Mouse (Mus musculus): Measurements from ENCODE around the gene Gm10722.
"Not testable (repeated sequence)": the region's sequence is repeated elsewhere in the genome, so short reads cannot be mapped to it uniquely, and the experiment has no call there.

DNA sequence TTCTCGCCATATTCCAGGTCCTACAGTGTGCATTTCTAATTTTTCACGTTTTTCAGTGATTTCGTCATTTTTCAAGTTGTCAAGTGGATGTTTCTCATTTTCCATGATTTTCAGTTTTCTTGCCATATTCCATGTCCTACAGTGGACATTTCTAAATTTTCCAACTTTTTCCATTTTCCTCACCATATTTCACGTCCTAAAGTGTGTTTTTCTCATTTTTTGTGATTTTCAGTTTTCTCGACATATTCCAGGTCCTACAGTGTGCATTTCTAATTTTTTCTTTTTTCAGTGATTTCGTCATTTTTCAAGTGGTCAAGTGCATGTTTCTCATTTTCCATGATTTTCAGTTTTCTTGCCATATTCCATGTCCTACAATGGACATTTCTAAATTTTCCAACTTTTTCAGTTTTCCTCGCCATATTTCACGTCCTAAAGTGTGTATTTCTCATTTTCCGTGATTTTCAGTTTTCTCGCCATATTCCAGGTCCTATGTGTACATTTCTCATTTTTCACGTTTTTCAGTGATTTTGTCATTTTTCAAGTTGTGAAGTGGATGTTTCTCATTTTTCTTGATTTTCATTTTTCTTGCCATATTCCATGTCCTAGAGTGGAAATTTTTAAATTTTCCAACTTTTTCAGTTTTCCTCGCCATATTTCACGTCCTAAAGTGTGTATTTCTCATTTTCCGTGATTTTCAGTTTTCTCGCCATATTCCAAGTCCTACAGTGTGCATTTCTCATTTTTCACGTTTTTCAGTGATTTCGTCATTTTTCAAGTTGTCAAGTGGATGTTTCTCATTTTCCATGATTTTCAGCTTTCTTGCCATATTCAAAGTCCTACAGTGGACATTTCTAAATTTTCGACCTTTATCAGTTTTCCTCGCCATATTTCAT lies 19.4 kb downstream of the Gm10722 start:
- TF ChIP-seq CTCF (IDR thresholded peaks at IDR 0.05; ENCODE audit: borderline replicate concordance, insufficient read depth, low read length); POLR2A (IDR thresholded peaks at IDR 0.05; ENCODE audit: low read depth, low read length): not testable (repeated sequence)
